Mouse (Mus musculus): ENCODE results near the gene Tmem109.

DNA sequence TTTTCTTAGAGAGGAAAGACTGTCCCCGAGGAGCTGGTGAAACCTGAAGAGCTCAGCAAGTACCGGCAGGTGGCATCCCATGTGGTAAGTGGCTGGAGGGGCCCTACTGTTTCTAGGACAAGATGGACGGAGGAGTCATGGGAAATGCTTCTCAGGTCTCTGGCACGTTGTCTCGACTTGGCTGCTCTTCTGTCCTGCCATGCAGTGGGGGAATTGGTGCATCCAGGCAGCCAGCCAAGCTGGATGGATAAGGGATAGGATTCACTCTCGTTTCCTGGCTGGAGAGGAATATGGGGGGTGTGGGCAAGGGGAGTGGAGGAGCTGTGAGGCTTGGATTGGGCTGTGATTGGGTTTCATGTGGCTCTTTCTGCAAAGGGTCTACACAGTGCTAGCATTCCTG, 18.5 kb upstream of the Tmem109 start:
- no peak for TF ChIP-seq EP300 (IDR thresholded peaks at IDR 0.05; ENCODE audit: low read depth)
- no peak for TF ChIP-seq CTCF (IDR thresholded peaks at IDR 0.05; ENCODE audit: low read depth)
